Mouse (Mus musculus): ENCODE measurements around the gene Olfr1329. TPM values are rescaled to one million over a fixed set of nuclear protein-coding genes. Genes with fewer than 3 reads are reported as not detected.

Gene Olfr1329
- not detected in 2 replicates for polyA plus RNA-seq (2015; fragmentation: Nextera tagmentation; extraction: Ambion mirVana)

DNA sequence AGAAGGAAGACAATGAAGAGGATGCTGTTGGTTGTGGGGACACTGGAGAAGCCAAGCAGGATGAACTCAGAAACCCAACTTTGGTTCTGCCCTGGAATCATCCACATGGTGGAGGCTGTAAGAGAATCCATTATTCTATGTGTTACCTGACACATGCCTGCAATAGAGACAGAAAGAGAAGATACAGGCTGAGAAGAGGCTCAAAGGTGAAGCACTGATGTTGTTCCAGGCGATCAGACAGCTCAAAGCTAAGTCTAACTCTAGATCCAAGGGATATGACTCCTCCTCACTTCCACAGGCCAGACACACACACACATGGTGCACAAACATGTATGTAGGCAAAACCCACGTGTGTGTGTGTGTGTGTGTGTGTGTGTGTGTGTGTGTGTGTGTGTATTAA lies at the start of gene Olfr1329:
Olfr1329 (minus strand) TSS at position 101 of the 400 bp plus-strand sequence.

DNA sequence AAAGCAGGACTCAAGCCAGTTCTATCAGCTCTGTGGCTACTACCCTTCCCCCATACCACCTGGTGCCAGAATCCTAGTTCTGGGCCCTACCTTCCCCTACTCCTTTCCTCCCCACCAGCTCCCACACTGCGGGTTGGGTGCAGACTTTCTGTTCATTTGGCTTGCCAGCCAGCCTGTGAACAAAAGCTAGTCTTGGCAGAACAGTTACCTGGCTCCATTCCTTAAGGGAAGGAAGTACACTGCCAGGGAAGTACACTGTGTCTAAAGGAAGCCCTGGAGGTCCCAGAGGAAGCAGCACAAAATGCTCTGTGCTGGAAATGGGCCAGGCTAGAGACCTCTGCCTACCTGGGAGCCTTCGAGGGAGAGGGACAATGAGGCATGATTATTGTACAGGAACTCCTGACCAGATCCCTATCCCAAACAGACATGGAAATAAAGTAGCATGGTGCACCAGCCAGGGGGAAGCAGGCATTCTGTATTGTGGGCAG lies 43.9 kb upstream of the Olfr1329 start, which contains the start of gene Lao1:
Lao1 (plus strand) TSS at position 438 of the 488 bp plus-strand sequence.

DNA sequence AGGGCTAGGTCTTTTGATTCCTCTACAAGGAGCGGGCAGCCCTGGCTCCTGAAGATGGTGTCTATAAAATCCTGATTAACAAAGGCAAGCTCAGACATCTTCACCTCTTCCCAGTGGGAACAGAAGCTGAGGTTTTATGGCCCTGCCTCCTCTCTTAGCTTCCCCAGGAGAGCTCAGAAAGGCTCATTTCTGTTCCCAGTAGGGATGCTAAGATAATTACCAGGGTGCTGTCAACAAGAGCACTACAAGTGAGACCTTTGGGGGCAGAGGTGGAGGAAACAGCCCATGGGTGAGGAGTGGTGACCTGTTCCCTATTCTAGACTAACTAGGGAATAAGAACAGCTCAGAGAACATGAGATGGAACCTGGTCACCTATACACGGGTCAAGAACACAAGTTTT lies 21.2 kb upstream of the Olfr1329 start, which contains the start of gene Olfr1328:
Olfr1328 (minus strand) TSS at position 101 of the 400 bp plus-strand sequence.

DNA sequence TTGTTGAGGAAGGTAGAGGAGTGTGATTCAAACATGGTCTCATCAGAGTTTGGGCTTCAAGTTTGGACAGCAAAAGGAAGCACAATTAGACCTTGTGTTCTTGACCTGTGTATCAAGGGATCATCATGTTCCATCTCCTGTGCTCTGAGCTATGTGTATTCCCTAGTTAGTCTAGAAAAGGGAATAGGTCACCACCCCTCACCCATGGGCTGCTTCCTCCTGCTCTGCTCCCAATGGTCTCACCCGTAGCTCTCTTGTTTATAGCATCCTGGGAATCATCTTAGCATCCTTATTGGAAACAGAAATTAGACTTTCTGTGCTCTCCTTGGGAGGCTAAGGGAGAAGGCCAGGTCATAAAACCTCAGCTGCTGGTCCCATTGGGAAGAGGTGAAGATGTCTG lies 29.0 kb downstream of the Olfr1329 start, which contains the start of gene Olfr1330:
Olfr1330 (plus strand) TSS at position 301 of the 400 bp plus-strand sequence.

Other genes starting within 250 kb of the Olfr1329 start
- gene Olfr1342, start 224.7 kb downstream of the Olfr1329 start, polyA plus RNA-seq (2015; fragmentation: Nextera tagmentation; extraction: Ambion mirVana): not detected in 2 replicates
- gene Olfr1341, start 213.9 kb downstream of the Olfr1329 start, polyA plus RNA-seq (2015; fragmentation: Nextera tagmentation; extraction: Ambion mirVana): not detected in 2 replicates
- gene Olfr1340, start 197.3 kb downstream of the Olfr1329 start, polyA plus RNA-seq (2015; fragmentation: Nextera tagmentation; extraction: Ambion mirVana): not detected in 2 replicates
- not detected in 2 replicates for gene Olfr1339, start 185.3 kb downstream of the Olfr1329 start, polyA plus RNA-seq (2015; fragmentation: Nextera tagmentation; extraction: Ambion mirVana)
- gene Olfr1338, start 158.7 kb downstream of the Olfr1329 start, polyA plus RNA-seq (2015; fragmentation: Nextera tagmentation; extraction: Ambion mirVana): not detected in 2 replicates
- gene Olfr1337, start 134.9 kb downstream of the Olfr1329 start, polyA plus RNA-seq (2015; fragmentation: Nextera tagmentation; extraction: Ambion mirVana): 0.18 TPM in 1 of 2 replicates, not detected in the other
- gene Olfr1335, start 107.5 kb downstream of the Olfr1329 start, polyA plus RNA-seq (2015; fragmentation: Nextera tagmentation; extraction: Ambion mirVana): not detected in 2 replicates
- not detected in 2 replicates for gene Olfr1333, start 81.2 kb downstream of the Olfr1329 start, polyA plus RNA-seq (2015; fragmentation: Nextera tagmentation; extraction: Ambion mirVana)
- not detected in 2 replicates for gene Olfr1331, start 52.8 kb downstream of the Olfr1329 start, polyA plus RNA-seq (2015; fragmentation: Nextera tagmentation; extraction: Ambion mirVana)
- 0.06 TPM in 1 of 2 replicates, not detected in the other for gene Olfr1330, start 28.9 kb downstream of the Olfr1329 start, polyA plus RNA-seq (2015; fragmentation: Nextera tagmentation; extraction: Ambion mirVana)
- gene Olfr1328, start 21.1 kb upstream of the Olfr1329 start, polyA plus RNA-seq (2015; fragmentation: Nextera tagmentation; extraction: Ambion mirVana): not detected in 2 replicates
- 0.05 and 0.10 TPM in 2 replicates for gene Lao1, start 44.1 kb upstream of the Olfr1329 start, polyA plus RNA-seq (2015; fragmentation: Nextera tagmentation; extraction: Ambion mirVana)
- gene Slc2a1, start 191.2 kb upstream of the Olfr1329 start, polyA plus RNA-seq (2015; fragmentation: Nextera tagmentation; extraction: Ambion mirVana): 5.2 and 7.6 TPM in 2 replicates

Measured in skeletal muscle tissue, postnatal 0 days (tissue).